In the genomic region with DNA sequence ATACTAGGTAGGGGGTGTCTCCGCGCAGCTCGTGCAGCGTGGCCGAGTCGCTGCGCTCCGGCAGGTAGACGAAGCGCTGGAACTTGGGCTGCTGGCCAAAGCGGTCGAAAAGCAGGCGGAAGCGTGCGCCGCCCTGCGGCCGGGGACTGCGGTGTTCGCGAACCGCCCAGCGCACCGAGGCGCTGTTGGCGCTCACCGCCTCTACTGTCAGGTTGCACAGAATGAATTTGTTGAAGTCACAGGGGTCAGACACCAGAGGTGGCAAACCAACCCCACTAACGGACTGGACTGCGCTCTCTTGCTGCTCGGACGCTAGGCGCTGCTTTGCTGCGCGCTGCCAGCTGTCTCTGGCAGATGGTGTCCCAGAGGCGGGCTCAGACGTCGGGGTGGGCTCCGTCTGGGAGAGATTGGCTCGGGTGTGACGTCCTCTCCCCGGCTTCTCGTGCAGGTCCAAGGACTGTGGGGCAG, we compare ENCODE assay signal across 8 mouse cellular contexts. TPM values are rescaled to one million over a fixed set of nuclear protein-coding genes. Genes with fewer than 3 reads are reported as not detected.
A peak's percentile ranks its signal among the peaks of the same experiment; 100 is the strongest.
DNase-seq lines count a peak whose midpoint lies in the region; ATAC-seq lines count a peak whose summit lies in the region.

No protein-coding gene starts in this region.

- 0 out of 2 replicates have a peak overlapping the region, but pooled peaks have one; percentile 9 for H3K9ac ChIP-seq in hindbrain, embryonic 12.5 days

- H3K4me3 ChIP-seq in hindbrain, embryonic 12.5 days, result peak overlapping the region; percentile 49

- H3K4me1 ChIP-seq in hindbrain, embryonic 12.5 days, result peaks cover 40% of the 10 kb centered on the region

- peak overlapping the region; percentile 87 for H3K4me2 ChIP-seq in hindbrain, embryonic 12.5 days (replicated peaks)

- ATAC-seq in hindbrain, embryonic 12.5 days (ENCODE audit: low FRiP score), result peak; percentile 68

- peaks cover 52% of the 10 kb centered on the region for H3K27me3 ChIP-seq in hindbrain, embryonic 12.5 days

- no peaks in the 10 kb centered on the region for H3K36me3 ChIP-seq in hindbrain, embryonic 12.5 days

- WGBS in hindbrain, embryonic 12.5 days, result under 1% methylated on average over 42 of the region's 42 CpGs

- H3K9me3 ChIP-seq in hindbrain, embryonic 12.5 days (replicated peaks), result no peaks in the 10 kb centered on the region

- DNase-seq in R1 (ENCODE audit: low read depth, low spot score), result peak; percentile 76
- peak; percentile 90 to 94 for DNase-seq in cerebellum, postnatal 10 days
- DNase-seq in frontal cortex, postnatal 14 days (ENCODE audit: low spot score in 2 of 2), result peak; percentile 30 to 55
- peak; percentile 29 to 38 for DNase-seq in left cerebral cortex, adult 8-10 months (ENCODE audit: low spot score in 2 of 2)
- DNase-seq in lung, postnatal 36 days, result peak; percentile 84
- peak; percentile 47 to 58 for DNase-seq in right cerebral cortex, adult 2 months (ENCODE audit: low spot score in 2 of 2)
- DNase-seq in thymus, postnatal 0 days (ENCODE audit: low spot score), result no peak

- no peak overlapping the region for H3K27ac ChIP-seq in hindbrain, embryonic 12.5 days

RNA-seq across cellular contexts. Expression of gene Tril, which starts 2.3 kb away (rescaled TPM):
- 38.8 and 46.5 TPM in 2 replicates for polyA plus RNA-seq in hindbrain, embryonic 12.5 days (2016; fragmentation: Nextera tagmentation; extraction: Ambion mirVana)
- 10 to 100 TPM; 31.0 to 37.3 (median 34.4) TPM for total RNA-seq in left cerebral cortex, adult 8-10 months (2022)
- polyA plus RNA-seq in thymus, postnatal 0 days (2015; fragmentation: Nextera tagmentation; extraction: Ambion mirVana), result 1.9 and 2.0 TPM in 2 replicates

Comparison
In these comparisons a context has a peak if more than half of its experiments do, and no peak if none do; other contexts are left out.
1. RNA of gene Tril, which starts 2.3 kb away (polyA plus RNA-seq): 38.8 to 46.5 TPM in hindbrain, embryonic 12.5 days; 1.9 to 2.0 TPM in thymus, postnatal 0 days; every median in the first group is over 10 times any median in the second.